Mouse (Mus musculus): ENCODE measurements around the gene Cwc25.

- no peak for TF ChIP-seq CTCF (IDR thresholded peaks at IDR 0.05; ENCODE audit: control insufficient read depth, insufficient read depth, insufficient replicate concordance, low read depth, low read length)
- no peak for TF ChIP-seq POLR2A (IDR thresholded peaks at IDR 0.05; ENCODE audit: control insufficient read depth, low read depth, low read length)
These were observed 38.0 kb downstream of the Cwc25 start for GRCm38 (mm10) chr11:97728311-97728710.

All from testis, adult 2 months (tissue).